Mouse (Mus musculus) embryo, embryonic 11 days (tissue): ENCODE data around the gene Olfr1457.

ENCODE experiments used
- DNase-seq: peaks from one replicate; pipeline ENCODE4 v3.0.0-alpha.2; 2015

The Olfr1457 gene

DNA sequence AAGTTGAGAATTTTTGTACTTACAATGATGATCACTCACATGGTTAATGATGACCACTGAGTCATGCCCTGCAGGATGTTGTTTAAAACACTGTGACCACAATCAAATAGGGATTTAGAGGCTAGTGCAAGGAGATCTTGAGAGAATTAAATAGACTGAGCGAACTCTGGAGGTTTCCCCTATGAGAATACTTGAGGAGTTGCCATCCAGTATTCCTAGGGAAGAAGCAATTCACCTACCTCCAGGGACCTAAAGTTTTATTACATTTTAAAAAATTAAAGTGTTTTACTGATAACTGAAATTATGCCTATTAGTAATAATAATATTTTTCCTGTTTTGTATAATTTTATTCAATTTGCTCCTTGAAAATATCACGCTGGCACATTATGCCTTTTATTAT, at the start of gene Olfr1457:
TSS of gene Olfr1457 (minus strand) at position 101 of the 400 bp plus-strand sequence.
- DNase-seq, result no peak

DNA sequence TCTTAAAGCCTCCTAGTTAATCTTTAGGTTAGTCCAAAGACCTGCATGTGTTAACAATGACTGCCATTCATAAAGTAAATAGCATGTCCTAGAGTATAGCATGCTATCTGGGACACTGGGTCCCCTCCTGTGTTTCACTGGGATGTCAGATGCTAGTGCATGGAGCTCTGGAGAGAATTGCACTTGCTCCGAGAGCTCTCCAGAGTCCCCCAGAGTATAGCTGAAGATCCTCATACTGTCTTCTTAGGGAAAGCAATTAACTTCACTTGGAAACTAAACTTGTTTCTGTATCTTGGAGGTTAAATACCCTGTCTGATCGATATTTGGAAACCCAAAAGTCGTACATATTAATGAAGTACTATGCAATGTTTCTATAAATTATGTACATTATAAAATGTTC, 9.0 kb upstream of the Olfr1457 start, which contains the start of gene Olfr1458:
TSS of gene Olfr1458 (minus strand) at position 101 of the 400 bp plus-strand sequence.
- no peak for DNase-seq

DNA sequence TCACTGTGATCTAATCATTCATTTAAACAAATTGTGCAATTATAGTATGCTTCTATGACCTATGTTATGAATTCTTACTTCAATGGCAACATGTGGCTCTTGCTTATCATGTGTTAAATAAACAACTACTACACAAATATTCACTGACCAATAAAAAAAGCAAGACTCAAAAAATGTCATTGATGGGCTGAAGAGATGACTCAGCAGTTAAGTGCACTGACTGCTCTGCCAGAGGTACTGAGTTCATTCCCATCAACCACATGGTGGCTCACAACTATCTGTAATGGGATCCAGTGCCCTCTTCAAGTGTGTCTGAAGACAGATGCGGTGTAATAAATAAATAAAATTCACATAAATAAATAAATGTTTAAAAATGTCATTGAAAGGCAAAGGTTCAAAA, 3.8 kb downstream of the Olfr1457 start:
- DNase-seq, result no peak

DNA sequence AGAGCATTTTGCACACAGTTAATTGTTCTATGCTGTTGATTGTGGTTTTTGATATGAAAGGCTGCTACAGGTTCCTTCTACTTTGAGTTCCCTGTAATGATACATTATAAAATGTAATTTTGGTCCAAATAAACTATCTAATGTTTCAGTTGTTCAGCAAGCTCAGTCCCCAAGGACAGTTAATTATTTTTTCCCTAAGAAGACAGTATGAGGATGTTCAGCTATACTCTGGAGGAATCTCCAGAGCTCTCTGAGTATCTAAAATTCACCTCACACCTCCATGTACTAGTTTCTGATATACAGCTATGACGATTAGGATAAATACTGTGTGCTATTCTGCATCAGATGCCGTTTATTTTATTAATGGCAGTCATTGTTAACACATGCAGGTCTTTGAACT, 37.4 kb downstream of the Olfr1457 start, which contains the start of gene Olfr1454:
TSS of gene Olfr1454 (plus strand) at position 301 of the 400 bp plus-strand sequence.
- DNase-seq, result no peak
